Mouse (Mus musculus) embryo, embryonic 11.5 days (tissue): ENCODE results near the gene Spaca7.
"Not testable (repeated sequence)": the region's sequence is repeated elsewhere in the genome, so short reads cannot be mapped to it uniquely, and the experiment has no call there.

Experiments
- DNase-seq: peaks from one replicate; pipeline ENCODE4 v3.0.0-alpha.2; 2012; ENCODE audit warnings: low read depth, low spot score

Gene Spaca7

DNA sequence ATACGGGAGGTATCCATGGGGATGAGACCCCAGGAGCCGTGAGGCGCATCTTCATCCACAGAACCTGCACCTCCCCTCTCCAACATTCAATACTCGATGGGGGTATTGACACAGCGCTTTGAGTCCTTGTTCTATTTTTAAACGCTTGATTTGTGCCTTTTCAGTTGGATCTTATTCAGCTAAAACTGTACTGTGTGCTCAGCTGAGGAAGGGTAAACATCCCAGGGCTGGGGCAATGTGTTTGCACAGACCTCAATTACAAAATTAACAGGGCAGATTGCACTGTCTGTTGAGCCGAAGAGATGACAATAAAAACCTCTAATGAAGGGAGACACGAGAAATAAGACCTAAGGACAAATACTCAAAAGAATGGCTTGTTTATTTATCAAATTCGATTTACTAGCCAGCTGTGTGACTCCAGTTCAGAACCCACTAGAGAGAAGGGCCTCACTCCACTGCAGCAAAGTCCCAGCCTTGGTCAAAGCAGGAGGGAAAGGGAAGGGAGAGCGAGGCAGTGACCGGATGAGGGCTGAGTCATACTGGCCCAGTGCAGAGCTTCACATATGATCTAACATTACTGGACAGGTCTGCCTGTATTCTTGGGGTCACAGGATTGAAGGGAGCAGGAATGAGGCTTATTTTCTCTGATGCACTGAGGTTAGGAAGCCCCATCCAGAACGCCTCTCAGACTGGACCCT, 37.1 kb downstream of the Spaca7 start:
- DNase-seq, result no peak

DNA sequence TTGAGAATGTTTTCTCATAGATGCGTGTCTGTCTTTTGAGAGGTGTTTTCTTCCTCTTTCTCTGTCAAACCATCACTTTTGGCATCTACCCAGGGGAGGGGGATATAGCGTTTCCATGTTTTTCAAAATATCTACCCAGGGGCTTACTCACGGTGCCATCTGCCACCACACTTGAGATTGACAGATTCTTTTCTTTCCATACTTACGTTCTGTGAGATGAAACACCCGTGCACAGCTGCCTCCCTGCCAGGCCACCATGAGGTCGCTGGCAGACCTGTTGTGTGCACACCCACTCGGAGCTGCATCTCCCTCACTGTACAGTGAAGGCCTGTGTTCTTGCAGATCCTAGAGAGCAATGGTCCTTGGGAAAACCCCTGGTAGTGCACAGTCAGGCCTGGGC, 40.4 kb downstream of the Spaca7 start:
- DNase-seq, result no peak

DNA sequence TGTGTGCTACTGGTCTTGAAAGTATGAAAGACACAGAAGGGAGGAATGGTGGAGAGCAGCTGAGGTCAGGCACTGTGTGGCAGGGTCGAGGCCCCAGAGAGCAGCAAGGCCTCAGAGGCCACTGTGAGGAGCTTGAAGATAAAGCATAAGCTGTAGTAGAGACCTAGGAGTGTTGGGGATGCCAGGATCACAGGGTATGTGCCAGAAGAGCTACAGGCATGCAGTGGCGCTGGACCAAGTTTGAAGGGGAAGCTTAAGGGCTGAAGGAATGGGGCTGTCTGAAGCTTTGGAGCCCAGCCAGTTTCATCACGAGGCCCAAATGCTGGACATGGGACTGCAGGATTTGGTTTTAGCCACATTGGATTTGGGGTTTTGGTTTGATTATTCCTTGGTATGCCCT, 44.5 kb downstream of the Spaca7 start:
- DNase-seq, result not testable (repeated sequence)

DNA sequence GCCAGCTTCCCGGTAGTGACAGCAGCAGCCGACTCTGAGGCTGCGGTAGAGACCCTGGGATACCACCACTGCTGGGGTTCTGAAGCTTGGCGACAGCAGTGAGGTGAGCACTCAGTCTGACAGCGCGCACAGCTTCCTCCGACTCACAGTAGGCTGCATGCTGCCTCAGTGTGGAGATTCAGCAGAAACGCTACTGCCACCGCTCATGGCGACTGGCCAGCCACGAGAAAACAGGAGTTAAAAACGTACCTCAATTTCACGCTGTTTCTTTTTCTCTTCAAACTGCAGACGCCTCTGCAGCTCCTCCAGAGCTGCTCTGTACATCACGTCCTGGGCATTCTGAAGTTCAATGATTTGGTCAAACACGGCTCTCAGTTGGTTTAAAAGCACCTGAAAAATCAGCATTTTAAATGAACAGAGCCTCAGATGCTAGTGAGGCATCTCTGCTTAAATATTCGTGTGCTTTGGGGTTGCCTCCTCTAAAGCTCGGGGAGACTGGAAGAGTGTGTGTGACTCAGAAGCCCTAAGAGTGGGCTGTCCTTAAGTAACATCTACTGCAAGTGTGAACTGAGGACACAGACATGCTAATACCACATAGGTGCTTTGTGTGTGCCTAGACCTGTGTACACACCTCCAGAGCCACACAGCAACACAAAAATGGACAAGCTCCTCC, 48.9 kb downstream of the Spaca7 start:
- no peak for DNase-seq

DNA sequence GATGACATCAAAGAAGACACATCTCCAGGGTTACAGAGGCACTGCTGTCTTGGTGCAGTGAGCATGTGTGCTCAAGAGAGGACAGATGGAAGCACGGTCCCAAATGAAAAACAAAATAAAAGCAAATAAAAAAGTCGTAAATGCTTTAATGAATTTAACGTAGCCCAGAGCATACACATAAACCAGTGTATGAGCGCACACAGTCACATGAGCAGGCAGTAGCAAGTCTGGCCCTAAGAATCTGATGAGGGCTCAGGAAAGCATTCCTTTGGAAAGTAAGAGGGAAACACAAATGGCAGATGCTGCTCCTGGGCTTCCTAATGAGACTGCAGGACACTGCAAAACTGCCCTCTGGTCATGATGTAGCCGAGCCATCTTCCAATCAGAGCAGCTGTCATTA, 53.1 kb downstream of the Spaca7 start:
- DNase-seq, result no peak

DNA sequence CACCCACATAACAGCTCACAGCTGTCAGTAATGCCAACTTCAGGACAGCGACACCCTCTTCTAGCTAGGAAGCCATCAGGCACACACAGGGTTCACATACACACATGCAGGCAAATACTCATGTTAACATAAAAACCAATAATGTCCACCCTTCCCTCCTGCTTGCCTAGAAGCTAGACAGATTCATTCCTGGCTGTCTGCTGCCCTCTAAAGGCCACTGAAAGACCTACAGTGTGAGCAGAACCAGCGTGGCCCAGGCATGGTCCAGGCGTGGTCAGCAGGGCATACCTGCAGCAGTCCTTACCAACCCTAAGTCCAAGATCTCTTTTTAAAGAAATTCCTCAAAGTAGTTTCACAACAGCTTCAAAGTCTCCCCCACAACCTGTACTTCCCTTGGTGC, 56.2 kb downstream of the Spaca7 start:
- DNase-seq, result peak; percentile 22

DNA sequence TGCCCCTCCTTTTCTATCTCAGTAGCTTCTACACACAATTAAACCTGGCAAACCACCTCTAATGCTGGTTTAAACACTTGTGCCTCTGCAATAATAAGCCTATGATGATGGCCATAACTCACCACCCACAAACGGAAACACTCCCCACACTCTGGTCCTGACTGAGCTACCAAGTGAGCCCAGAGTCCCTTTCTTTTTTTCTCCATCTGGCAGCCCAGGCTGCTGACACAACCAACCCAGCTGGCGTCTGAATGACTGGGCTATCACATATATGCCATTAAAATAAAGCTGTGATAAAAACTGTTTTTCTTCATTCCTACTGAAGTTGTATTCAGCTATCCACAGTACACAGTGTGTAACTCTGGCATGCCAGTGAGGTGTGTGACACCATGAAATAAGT, 62.5 kb downstream of the Spaca7 start:
- DNase-seq, result no peak

DNA sequence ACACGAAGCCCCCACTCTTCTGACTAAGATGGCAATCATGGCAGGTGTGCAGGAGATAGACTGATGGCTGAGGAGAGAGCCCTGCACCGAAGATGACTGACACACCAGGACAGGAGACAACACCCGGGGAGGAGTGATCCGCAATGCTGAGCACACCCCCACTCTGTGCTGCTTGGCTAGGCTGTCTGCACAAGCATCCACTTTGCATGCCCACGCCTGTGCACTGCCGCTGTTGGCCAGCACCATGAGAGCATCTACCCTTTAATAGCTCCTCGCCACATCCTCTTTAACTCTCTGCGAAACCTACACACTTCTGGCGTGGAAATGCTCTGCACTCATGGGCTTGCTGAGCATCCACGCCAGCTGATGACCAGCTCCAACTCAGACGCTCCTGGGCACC, 65.6 kb downstream of the Spaca7 start:
- DNase-seq, result no peak

DNA sequence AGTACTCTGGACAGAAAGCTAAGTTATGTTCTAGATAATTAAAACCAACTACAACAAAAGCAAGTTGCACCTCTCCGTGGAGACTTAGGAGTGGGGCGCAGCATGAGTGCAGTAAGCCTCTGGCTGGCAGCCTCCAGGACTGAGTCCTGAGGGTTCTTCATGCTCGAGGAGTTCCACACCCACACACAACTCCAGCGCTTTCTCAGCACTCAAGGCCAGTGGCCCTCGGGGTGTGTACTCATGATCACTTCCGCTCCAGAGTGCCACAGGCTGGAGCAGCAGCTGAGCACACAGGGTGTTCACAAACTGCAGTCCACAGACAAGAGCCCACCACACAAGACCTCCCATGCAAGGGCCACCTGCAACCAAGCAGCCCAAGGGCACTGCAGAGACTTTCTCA, 68.7 kb downstream of the Spaca7 start:
- DNase-seq, result no peak

DNA sequence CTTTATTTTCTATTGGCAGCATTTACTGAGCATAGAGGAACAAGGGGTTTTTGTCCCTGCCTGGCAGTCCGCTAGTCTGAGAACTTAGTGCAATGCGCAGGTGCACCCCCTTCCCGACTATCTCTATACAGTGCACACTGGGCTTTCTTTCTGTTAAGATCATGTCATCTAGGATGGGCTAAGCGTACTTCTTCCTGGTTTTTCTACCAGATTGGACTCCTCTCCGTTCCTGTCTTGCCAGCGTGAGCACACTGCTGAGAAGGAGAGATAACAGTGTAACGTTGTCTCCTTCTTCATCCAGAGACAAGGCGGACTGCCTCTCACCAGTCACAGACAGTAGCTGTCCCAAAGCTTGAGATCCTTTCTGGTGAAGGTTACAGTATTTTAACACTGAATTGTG, 71.5 kb downstream of the Spaca7 start:
- DNase-seq, result no peak

DNA sequence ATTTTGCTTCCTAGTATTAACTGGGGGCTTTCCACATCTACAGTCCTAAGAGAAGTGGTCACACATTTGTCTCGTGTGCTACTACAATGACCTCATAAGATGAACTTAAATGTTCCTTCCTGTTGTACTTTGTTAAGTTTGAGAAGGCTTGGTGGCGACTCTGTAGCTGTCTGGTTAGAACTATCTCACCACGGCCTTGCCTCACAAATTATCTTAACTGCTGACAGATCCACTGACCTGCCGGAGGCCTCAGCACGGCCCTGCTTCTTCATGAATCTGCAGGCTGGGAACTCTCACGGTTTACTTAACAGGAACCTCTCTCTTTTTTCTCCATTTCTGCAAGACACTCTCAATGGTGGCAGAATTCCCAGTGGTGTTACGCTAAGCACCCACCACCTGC, 72.1 kb downstream of the Spaca7 start:
- no peak for DNase-seq

DNA sequence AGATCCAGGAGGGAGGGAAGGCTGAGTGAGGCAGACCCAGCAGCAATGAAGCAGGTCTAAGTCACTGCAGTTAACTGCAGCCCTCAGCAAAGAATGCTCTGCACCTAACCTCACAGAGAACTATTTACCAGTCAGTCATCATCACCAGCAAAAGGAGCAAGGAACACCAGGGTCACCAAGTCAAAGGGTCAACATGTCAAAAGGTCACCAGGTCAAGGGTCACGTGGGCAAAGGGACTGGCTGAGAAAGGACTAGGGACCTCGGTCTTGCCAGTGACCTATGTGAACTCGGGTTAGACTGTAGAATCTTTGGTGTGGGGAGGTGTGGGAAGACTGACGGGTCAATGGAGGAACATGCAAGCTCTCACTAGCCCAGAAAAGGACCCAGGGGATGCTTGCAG, 73.7 kb downstream of the Spaca7 start:
- DNase-seq, result no peak

DNA sequence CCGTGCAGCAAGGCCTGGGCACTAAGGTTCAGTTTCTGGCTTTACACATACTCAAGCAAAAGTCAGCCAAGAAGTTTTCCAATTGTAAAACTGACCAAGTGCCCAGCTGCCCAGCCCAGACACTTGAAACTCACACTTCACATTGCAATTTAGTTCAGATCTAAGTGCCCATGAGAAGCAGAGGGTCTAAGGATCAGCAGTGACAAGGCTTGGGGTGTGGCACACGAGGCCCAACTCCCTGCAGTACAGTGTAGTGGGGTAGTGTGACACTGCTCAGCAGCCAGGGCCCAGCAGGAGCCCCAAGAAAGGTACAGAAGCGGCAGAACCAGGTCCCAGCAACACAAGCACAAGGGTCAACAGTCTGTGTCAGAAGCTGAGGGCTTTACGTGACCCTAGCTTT, 76.1 kb downstream of the Spaca7 start:
- DNase-seq, result no peak
